Mouse (Mus musculus) liver, adult 2 months (tissue): ENCODE data around the gene Zfp334.

Experiments
- CTCF ChIP-seq: fragments of 200-500 bp; IDR thresholded peaks from 2 replicates; pipeline ENCODE4 v1.5.1; 2011; ENCODE audit warnings: low read depth, low read length, control low read depth
- POLR2A ChIP-seq: fragments of 200-500 bp; IDR thresholded peaks from 2 replicates; pipeline ENCODE4 v1.6.1; 2011; ENCODE audit warnings: low read length, control low read depth; ENCODE audit not compliant: insufficient read depth; ENCODE audit errors: extremely low read depth

- no peak for TF ChIP-seq CTCF
- peak; percentile 47; the same call in 1 of the 2 replicates for TF ChIP-seq POLR2A
Measured at GRCm38 (mm10) chr2:165326304-165327190, 61.5 kb downstream of the Zfp334 start, which contains the start of gene Elmo2.
